Mouse (Mus musculus) spleen, postnatal 0 days (tissue): ENCODE data around the gene Olfr921. TPM values are rescaled to one million over a fixed set of nuclear protein-coding genes. Genes with fewer than 3 reads are reported as not detected.

Source experiments
- polyA plus RNA-seq: library from polyadenylated mRNA; unstranded; fragments of >200 nt; fragmentation: Nextera tagmentation; extraction: Ambion mirVana; gene quantifications from 2 replicates; pipeline ENCODE4 v1.2.1, GENCODE M21; 2015

Olfr921 gene
- not detected in 2 replicates for polyA plus RNA-seq

GRCm38 (mm10) chr9:38772768-38773167, at the start of gene Olfr921:
Gene Olfr921 (plus strand): TSS chr9:38773068.

GRCm38 (mm10) chr9:38751999-38752398, 20.9 kb upstream of the Olfr921 start, which contains the start of gene Olfr920:
Gene Olfr920 (plus strand): TSS chr9:38752299.

GRCm38 (mm10) chr9:38814314-38814713, 41.4 kb downstream of the Olfr921 start, which contains the start of gene Olfr922:
Gene Olfr922 (plus strand): TSS chr9:38814614.

GRCm38 (mm10) chr9:38826245-38826644, 53.4 kb downstream of the Olfr921 start, which contains the start of gene Olfr923:
Gene Olfr923 (plus strand): TSS chr9:38826545.

Other genes starting within 250 kb of the Olfr921 start
- not detected in 2 replicates for gene Olfr910, start 235.2 kb upstream of the Olfr921 start, polyA plus RNA-seq
- not detected in 2 replicates for gene Olfr912, start 192.9 kb upstream of the Olfr921 start, polyA plus RNA-seq
- not detected in 2 replicates for gene Olfr913, start 180.3 kb upstream of the Olfr921 start, polyA plus RNA-seq
- gene Olfr914, start 168.0 kb upstream of the Olfr921 start, polyA plus RNA-seq, result not detected in 2 replicates
- gene Olfr916, start 113.2 kb upstream of the Olfr921 start, polyA plus RNA-seq, result not detected in 2 replicates
- not detected in 2 replicates for gene Olfr917, start 107.2 kb upstream of the Olfr921 start, polyA plus RNA-seq
- gene Olfr918, start 98.5 kb upstream of the Olfr921 start, polyA plus RNA-seq, result not detected in 2 replicates
- gene Olfr919, start 69.4 kb upstream of the Olfr921 start, polyA plus RNA-seq, result not detected in 2 replicates
- gene Vwa5a, start 54.8 kb upstream of the Olfr921 start, polyA plus RNA-seq, result 13.1 and 19.9 TPM in 2 replicates
- 0.22 and 0.38 TPM in 2 replicates for gene Olfr920, start 20.8 kb upstream of the Olfr921 start, polyA plus RNA-seq
- gene Olfr922, start 41.5 kb downstream of the Olfr921 start, polyA plus RNA-seq, result not detected in 2 replicates
- not detected in 2 replicates for gene Olfr923, start 53.5 kb downstream of the Olfr921 start, polyA plus RNA-seq
- gene Olfr924, start 71.4 kb downstream of the Olfr921 start, polyA plus RNA-seq, result not detected in 2 replicates
- gene Olfr26, start 82.0 kb downstream of the Olfr921 start, polyA plus RNA-seq, result not detected in 2 replicates
- not detected in 2 replicates for gene Olfr926, start 104.1 kb downstream of the Olfr921 start, polyA plus RNA-seq
- not detected in 2 replicates for gene Olfr930, start 156.7 kb downstream of the Olfr921 start, polyA plus RNA-seq
- gene Olfr933, start 199.2 kb downstream of the Olfr921 start, polyA plus RNA-seq, result not detected in 2 replicates
- not detected in 2 replicates for gene Olfr934, start 215.2 kb downstream of the Olfr921 start, polyA plus RNA-seq
- not detected in 2 replicates for gene Olfr935, start 226.6 kb downstream of the Olfr921 start, polyA plus RNA-seq